Mouse (Mus musculus): ENCODE measurements around the gene Pum2.

DNA sequence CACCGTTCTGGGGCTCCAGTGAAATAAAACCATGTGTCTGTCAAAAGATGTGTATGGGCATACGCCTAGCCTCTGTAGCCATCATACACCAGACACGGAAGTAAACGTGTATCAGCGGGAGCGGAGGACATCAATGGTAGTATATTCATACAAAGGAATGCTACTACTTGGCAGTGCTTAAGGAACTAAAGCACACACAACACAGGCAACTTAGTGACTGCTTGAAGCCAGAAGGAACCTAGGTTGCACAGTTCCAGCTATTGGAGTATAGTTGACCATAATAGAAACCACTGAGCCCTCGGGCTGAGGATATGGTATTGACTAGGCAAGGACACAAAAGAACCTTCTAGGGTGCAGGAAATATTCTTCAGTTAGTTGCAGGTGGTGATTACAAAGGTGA is 124.0 kb downstream of the Pum2 start:
- no peak for TF ChIP-seq CTCF (IDR thresholded peaks at IDR 0.05; ENCODE audit: low read depth)
- no peak for TF ChIP-seq EP300 (optimal IDR thresholded peaks at IDR 0.05)
